Mouse (Mus musculus) hindbrain, embryonic 15.5 days (tissue): ENCODE results near the gene Adamts2. TPM values are rescaled to one million over a fixed set of nuclear protein-coding genes. Genes with fewer than 3 reads are reported as not detected.

Experiments
- ATAC-seq: fragments of 200-750 bp; cut with Nextera tagmentation; 2 replicates; pipeline ENCODE4 v1.8.0; 2017; ENCODE audit warnings: low read depth, moderate number of reproducible peaks, moderate TSS enrichment; ENCODE audit not compliant: low FRiP score
- H3K27ac ChIP-seq: fragments of 300-500 bp; sonication (generic); replicated peaks from 2 replicates; pipeline ENCODE4 v1.5.1; 2015; ENCODE audit warnings: mild to moderate bottlenecking, inconsistent platforms
- H3K27me3 ChIP-seq: fragments of 300-500 bp; sonication (generic); 2 replicates; pipeline ENCODE4 v1.6.1; 2015; ENCODE audit warnings: control low read depth, inconsistent platforms
- H3K36me3 ChIP-seq: fragments of 300-500 bp; sonication (generic); 2 replicates; pipeline ENCODE4 v1.6.1; 2015; ENCODE audit warnings: control low read depth, inconsistent platforms
- H3K4me1 ChIP-seq: fragments of 300-500 bp; sonication (generic); replicated peaks from 2 replicates; pipeline ENCODE4 v1.6.1; 2015; ENCODE audit warnings: control low read depth, inconsistent platforms
- H3K4me2 ChIP-seq: fragments of 300-500 bp; sonication (generic); 2 replicates; pipeline ENCODE4 v1.6.1; 2015; ENCODE audit warnings: moderate library complexity, mild to moderate bottlenecking, inconsistent platforms
- H3K4me3 ChIP-seq: fragments of 300-500 bp; sonication (generic); 2 replicates; pipeline ENCODE4 v1.5.1; 2015; ENCODE audit warnings: mild to moderate bottlenecking, inconsistent platforms
- H3K9ac ChIP-seq: fragments of 300-500 bp; sonication (generic); 2 replicates; pipeline ENCODE4 v1.6.1; 2015; ENCODE audit warnings: inconsistent platforms
- H3K9me3 ChIP-seq: fragments of 300-500 bp; sonication (generic); 2 replicates; pipeline ENCODE4 v1.6.1; 2016; ENCODE audit warnings: control low read depth, inconsistent platforms
- WGBS: fragments of 180-500 bp; shearing (Covaris S2); methylation state at CpG from one replicate; pipeline ENCODE4 v1.1.7; 2015; 5-methylcytosine and 5-hydroxymethylcytosine counted together
- polyA plus RNA-seq: library from polyadenylated mRNA; unstranded; fragments of >200 nt; fragmentation: Nextera tagmentation; extraction: Ambion mirVana; gene quantifications from 2 replicates; pipeline ENCODE4 v1.2.1, GENCODE M21; 2015

The Adamts2 gene
- polyA plus RNA-seq, 1 experiment from 2014 or later, result 5.9 TPM

DNA sequence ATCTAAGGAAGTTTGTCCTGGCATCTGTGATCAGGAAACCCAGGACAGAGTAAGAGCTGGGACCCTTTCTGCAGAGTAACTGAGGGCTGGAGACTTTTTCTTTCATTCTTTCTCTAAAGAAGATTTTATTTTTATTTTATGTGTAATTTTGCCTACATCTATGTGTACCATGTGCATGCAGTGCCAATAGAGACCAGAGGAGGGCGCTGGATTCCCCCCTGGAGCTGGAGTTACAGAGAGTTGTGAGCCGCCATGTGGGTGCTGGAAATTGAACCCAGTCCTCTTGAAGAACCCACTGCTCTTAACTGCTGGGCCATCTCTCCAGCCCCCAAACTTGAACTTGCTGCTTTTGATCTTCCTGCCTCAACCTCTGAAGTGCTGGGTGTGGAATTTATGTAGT, 2.7 kb upstream of the Adamts2 start:
- H3K9me3 ChIP-seq, result no peaks in the 10 kb centered on the region
- H3K4me1 ChIP-seq, result peaks cover 28% of the 10 kb centered on the region
- H3K36me3 ChIP-seq, result no peaks in the 10 kb centered on the region
- H3K9ac ChIP-seq, result no peak overlapping the region
- WGBS, result 63% methylated on average over 2 of the region's 2 CpGs
- ATAC-seq, result no peak
- H3K27me3 ChIP-seq, result peaks cover 14% of the 10 kb centered on the region
- H3K4me2 ChIP-seq, result no peak overlapping the region
- H3K4me3 ChIP-seq, result no peak overlapping the region
- no peak overlapping the region for H3K27ac ChIP-seq

DNA sequence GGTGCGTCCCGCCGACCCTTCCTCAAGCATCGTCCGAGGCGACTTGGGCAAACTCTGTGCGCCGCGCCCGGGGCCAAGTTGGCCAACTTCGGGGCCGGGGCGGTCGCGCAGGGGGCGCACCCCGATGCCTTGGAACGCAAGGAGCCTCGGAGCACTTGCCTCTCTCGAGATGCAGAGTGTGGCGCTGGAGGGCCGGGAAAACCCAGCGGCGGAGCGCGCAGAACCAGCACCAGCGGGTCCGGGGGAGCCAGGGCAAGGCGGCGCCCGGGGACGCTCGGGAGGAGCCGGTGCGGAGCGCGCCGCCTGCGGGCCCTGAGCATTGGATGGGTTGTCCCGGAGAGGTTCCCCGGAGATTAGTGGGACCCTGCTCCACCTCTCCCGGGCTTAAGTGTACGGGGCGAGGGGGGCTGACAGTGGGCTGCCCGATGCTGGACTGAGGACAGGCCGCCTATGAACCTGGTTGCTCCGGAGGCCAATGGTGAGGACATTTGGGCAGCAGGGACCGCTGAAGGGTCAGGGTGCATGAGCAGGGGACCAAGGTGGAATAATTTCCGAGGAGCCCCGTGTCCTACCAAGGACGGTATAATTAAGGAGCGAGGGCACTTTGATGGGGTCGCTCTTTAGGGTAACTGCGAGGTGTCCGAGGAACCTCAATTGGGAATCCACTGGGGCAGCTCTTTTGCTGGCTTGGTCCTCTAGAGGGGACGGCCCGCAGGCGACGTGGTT, 635 bp downstream of the Adamts2 start:
- WGBS, result under 1% methylated on average over 59 of the region's 59 CpGs
- peak; percentile 53 for ATAC-seq
- H3K27me3 ChIP-seq, result peaks cover 33% of the 10 kb centered on the region

DNA sequence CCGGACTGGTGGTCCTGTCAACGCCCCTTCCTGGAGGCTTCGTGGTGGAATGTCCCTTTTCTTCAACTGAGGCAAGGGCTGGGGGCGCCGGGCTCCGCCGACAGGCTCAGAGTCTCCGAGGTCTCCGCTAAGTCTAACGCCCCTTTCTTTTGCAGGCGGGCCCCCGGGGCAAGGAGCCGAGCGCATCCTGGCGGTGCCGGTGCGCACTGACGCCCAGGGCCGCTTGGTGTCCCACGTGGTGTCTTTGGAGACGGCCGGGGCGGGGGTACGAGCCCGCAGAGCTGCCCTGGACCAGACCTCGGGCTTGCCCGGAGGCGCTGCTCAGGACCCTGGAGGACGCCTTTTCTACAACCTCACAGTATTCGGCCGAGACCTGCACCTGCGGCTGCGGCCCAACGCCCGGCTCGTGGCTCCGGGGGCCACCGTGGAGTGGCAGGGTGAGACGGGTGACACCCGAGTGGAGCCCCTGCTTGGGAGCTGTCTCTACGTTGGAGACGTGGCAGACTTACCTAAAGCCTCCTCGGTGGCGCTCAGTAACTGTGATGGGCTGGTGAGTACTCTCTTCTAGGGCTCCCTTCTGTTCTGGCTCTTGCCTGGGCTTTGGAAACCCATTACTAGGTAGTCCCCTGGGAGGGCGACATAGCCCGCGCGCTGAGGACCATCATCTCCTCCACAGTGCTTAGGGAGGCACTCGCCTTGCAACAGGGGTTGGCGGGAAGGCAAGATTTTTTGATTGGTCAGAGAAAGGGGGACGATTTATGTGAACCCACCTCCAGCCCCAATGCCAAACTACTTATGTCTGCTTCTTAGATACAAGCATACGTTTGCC, 1.4 kb downstream of the Adamts2 start:
- peaks cover 33% of the 10 kb centered on the region for H3K27me3 ChIP-seq
- no peaks in the 10 kb centered on the region for H3K9me3 ChIP-seq
- 2% methylated on average over 51 of the region's 52 CpGs for WGBS
- peak overlapping the region; percentile 52 for H3K9ac ChIP-seq
- peaks cover 32% of the 10 kb centered on the region for H3K4me1 ChIP-seq
- peak; percentile 40 for ATAC-seq
- H3K4me2 ChIP-seq, result peak overlapping the region; percentile 100
- no peaks in the 10 kb centered on the region for H3K36me3 ChIP-seq
- peak overlapping the region; percentile 75 for H3K4me3 ChIP-seq
- no peak overlapping the region for H3K27ac ChIP-seq

More for the DNA sequence above, 635 bp downstream of the Adamts2 start:
- peak overlapping the region; percentile 75 for H3K4me3 ChIP-seq
- H3K9ac ChIP-seq, result peak overlapping the region; percentile 52
- peak overlapping the region; percentile 100 for H3K4me2 ChIP-seq
- peaks cover 32% of the 10 kb centered on the region for H3K4me1 ChIP-seq
- H3K27ac ChIP-seq, result 0 out of 2 replicates have a peak overlapping the region, but pooled peaks have one; percentile 37
- H3K9me3 ChIP-seq, result no peaks in the 10 kb centered on the region
- H3K36me3 ChIP-seq, result no peaks in the 10 kb centered on the region

DNA sequence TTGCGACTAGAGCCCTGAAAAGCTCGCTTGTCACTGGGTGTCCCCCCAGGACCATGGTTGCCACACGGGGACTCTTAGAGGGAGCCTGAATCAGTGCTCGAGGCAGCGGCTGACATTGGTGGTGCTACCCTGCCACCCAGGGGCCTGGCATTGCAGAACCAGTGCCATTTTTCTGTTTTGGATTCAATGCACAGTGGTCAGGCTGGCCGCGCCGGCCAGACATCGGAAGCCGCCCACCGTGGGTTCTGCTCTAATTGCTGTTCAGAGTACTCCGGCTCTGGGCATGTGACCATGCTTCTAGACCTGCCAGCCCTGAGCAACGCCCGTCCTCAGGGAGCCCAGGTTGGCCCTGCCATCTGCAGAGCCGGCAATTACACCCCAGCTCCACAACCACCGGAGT, 2.5 kb downstream of the Adamts2 start:
- Histone ChIP-seq H3K9ac (no peak overlapping the region), H3K27ac (no peak overlapping the region), H3K9me3 (no peaks in the 10 kb centered on the region), H3K27me3 (peaks cover 33% of the 10 kb centered on the region), H3K36me3 (no peaks in the 10 kb centered on the region), H3K4me1 (peaks cover 32% of the 10 kb centered on the region), H3K4me3 (no peak overlapping the region; the same call in 1 of the 2 replicates), H3K4me2 (peak overlapping the region; percentile 100)
- no peak for ATAC-seq
- WGBS, result 67% methylated on average over 16 of the region's 16 CpGs

DNA sequence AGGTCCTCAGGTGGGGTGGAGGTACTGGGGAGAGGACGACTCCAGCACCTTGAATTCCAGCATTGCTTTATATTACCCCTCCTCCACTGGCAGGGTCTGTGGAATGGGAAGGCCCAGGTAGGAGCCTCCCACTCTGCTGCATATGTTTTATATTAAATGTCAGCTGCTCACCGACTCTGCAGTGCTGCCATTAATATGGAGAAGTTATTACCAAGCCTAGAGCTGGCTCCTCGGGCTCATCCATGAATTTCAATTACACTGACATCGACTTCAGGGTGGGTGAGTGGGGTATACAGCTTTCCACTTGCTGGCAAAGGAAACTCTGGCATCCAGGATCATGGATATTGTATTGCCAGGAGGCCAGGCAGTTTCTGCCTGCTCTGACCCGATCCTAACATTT, 9.3 kb downstream of the Adamts2 start:
- H3K4me3 ChIP-seq, result no peak overlapping the region
- H3K27ac ChIP-seq, result no peak overlapping the region
- ATAC-seq, result peak; percentile 54; the same call in 1 of the 2 replicates
- H3K9me3 ChIP-seq, result no peaks in the 10 kb centered on the region
- no peaks in the 10 kb centered on the region for H3K27me3 ChIP-seq
- H3K4me2 ChIP-seq, result no peak overlapping the region
- no peaks in the 10 kb centered on the region; the same call in 1 of the 2 replicates for H3K4me1 ChIP-seq
- no peaks in the 10 kb centered on the region for H3K36me3 ChIP-seq
- no peak overlapping the region for H3K9ac ChIP-seq
- 47% methylated on average over 5 of the region's 5 CpGs for WGBS

DNA sequence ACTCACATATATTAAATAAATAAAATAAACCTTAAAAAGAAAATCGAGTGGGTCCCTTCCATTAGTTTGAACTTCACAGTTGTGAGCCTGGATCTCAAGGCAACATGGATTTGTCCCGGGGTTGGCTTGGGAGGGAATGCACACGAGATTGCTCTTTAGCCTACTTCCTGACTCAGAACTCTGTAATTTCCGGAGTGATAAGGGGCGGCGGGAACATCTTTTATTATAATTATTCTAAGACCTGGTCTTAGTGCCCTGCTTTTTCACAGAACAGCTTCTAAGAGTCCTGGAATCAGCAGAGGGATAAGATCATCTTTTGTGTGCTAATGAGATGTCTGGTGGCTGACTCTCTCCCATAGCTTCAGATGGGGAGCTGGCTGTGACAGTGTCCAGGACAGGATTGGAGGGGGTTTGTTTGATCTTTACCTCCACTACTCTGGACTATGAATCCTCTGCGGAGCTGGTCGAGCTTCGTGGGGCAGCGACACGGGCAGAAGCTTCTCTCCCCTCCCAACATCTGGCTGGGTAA, 15.2 kb downstream of the Adamts2 start:
- Histone ChIP-seq H3K9ac (no peak overlapping the region), H3K36me3 (no peaks in the 10 kb centered on the region), H3K27me3 (no peaks in the 10 kb centered on the region), H3K4me1 (no peaks in the 10 kb centered on the region), H3K9me3 (no peaks in the 10 kb centered on the region), H3K4me2 (no peak overlapping the region), H3K27ac (no peak overlapping the region), H3K4me3 (no peak overlapping the region)
- 91% methylated on average over 11 of the region's 11 CpGs for WGBS
- ATAC-seq, result no peak

DNA sequence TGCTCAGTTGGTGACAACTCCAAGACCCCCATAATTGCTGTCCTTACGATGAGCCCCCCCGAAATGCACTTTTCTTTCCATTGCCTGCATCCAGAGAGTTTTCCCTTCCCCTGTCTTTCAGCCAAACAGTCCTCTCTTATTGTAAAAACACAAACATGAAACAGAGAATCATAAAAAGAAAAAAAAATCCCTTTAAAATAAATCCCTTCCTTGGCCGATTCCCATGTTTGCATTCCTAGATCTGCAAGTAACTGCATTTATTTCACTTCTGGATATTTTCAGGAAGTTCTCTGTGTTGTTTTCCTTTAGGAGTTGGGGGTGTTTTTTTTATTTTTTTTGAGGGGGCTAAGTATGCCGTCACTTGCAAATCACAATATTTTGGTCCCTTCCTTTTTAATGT, 19.0 kb downstream of the Adamts2 start:
- ATAC-seq, result no peak
- WGBS, result 88% methylated on average over 4 of the region's 4 CpGs
- H3K36me3 ChIP-seq, result no peaks in the 10 kb centered on the region

DNA sequence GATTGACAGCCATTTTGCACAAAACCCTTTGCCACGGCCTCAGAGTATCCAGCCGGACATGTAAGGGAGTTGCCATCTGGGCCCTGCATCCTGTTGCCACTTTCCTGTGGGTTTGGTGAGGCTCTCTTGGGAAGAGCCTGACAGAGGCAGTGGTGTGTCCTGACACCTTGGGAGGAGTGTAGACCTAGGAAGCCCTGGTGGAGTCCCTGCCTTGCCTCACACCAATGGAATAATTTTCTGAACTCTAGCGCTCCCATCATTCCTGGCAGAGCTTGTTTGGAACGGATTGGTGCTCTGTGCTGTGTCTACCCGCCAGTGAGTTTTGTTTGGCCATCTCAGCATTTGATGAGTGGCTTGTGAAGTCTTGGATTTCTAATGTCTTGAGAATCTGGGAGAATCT, 19.5 kb downstream of the Adamts2 start:
- no peak for ATAC-seq
- Histone ChIP-seq H3K27me3 (no peaks in the 10 kb centered on the region), H3K36me3 (no peaks in the 10 kb centered on the region), H3K4me2 (no peak overlapping the region), H3K27ac (no peak overlapping the region), H3K4me3 (no peak overlapping the region), H3K4me1 (peaks cover 16% of the 10 kb centered on the region), H3K9ac (no peak overlapping the region), H3K9me3 (no peaks in the 10 kb centered on the region)
- 83% methylated on average over 5 of the region's 5 CpGs for WGBS

More for the DNA sequence above, 19.0 kb downstream of the Adamts2 start:
- Histone ChIP-seq H3K4me3 (no peak overlapping the region), H3K9me3 (no peaks in the 10 kb centered on the region), H3K4me1 (peaks cover 16% of the 10 kb centered on the region), H3K27ac (no peak overlapping the region), H3K4me2 (no peak overlapping the region), H3K27me3 (no peaks in the 10 kb centered on the region), H3K9ac (no peak overlapping the region)

DNA sequence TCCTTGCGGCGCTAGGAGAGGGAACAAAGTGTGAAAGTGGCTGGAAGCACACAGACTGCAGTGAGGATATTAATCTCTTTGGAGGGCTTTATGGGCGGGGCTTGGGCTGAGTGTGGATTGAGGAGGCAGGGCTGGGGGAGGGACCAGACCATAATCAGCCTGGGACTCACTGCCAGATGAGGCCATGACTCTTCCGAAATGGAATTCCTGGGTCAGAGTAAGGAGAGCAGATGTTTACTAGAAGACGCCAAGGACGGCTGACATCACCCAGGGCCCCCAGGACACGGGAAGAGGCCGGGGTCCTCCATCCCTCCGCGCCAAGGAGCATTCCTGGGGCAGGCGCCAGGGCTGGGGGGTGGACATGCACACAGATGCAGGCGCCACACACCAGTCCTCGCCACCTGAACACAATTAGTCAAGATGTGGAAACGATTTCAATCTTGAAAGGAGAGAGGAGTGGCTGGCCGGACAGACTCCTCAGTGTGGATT, 20.4 kb downstream of the Adamts2 start:
- Histone ChIP-seq H3K9me3 (no peaks in the 10 kb centered on the region), H3K27ac (no peak overlapping the region), H3K36me3 (no peaks in the 10 kb centered on the region), H3K9ac (no peak overlapping the region), H3K4me1 (peaks cover 16% of the 10 kb centered on the region), H3K4me3 (no peak overlapping the region), H3K4me2 (no peak overlapping the region), H3K27me3 (no peaks in the 10 kb centered on the region)
- no peak for ATAC-seq
- WGBS, result 55% methylated on average over 15 of the region's 15 CpGs

DNA sequence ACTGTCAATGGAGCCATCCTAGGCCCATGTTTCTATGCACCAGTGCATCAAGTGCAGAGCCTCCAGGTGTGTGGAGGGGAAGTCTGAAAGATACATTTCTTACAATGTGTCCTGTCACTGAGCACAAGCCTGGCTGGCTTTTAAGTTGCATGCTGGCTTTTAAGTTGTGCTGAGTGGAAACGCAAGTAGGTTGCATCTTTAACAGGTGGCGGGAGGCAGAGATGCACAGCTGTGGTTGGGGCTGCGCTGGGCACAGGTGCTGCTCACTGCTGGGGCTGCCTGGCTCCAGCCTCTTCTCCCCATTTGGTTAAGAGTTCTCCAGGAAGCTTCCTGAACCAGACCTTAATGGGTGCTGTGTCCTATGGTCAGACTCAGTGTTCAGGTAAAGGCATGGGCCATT, 21.9 kb downstream of the Adamts2 start:
- Histone ChIP-seq H3K9me3 (no peaks in the 10 kb centered on the region), H3K27ac (no peak overlapping the region)
- WGBS, result 86% methylated on average over 3 of the region's 3 CpGs

DNA sequence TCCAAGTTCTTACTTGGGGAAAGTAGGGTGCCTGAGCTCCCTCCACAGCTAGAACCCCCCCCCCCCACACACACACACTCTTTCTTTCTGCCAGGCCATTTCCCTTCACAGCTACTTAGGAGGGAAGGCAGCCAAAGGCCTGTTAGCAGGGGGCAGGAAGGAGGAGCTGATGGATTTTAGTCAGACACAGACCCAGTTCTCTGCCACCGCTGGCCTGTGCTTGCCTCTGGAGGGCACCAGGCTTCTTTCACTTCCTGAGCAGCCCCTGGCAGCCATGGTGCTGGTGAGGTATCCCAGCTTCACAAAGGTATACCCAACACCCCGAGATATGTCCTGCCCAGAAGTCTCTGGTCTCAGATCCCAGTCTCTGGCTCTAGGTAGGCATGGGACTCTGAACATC, 22.4 kb downstream of the Adamts2 start:
- ATAC-seq, result peak; percentile 16; the same call in 1 of the 2 replicates
- Histone ChIP-seq H3K4me3 (no peak overlapping the region), H3K4me2 (no peak overlapping the region), H3K9ac (no peak overlapping the region), H3K27me3 (no peaks in the 10 kb centered on the region), H3K27ac (0 out of 2 replicates have a peak overlapping the region, but pooled peaks have one; percentile 24), H3K9me3 (no peaks in the 10 kb centered on the region), H3K4me1 (peaks cover 24% of the 10 kb centered on the region), H3K36me3 (no peaks in the 10 kb centered on the region)
- WGBS, result 51% methylated on average over 2 of the region's 2 CpGs

More for the DNA sequence above, 21.9 kb downstream of the Adamts2 start:
- H3K4me1 ChIP-seq, result peaks cover 20% of the 10 kb centered on the region
- ATAC-seq, result no peak
- no peaks in the 10 kb centered on the region for H3K36me3 ChIP-seq
- H3K9ac ChIP-seq, result no peak overlapping the region
- H3K27me3 ChIP-seq, result no peaks in the 10 kb centered on the region
- H3K4me3 ChIP-seq, result no peak overlapping the region
- H3K4me2 ChIP-seq, result no peak overlapping the region

DNA sequence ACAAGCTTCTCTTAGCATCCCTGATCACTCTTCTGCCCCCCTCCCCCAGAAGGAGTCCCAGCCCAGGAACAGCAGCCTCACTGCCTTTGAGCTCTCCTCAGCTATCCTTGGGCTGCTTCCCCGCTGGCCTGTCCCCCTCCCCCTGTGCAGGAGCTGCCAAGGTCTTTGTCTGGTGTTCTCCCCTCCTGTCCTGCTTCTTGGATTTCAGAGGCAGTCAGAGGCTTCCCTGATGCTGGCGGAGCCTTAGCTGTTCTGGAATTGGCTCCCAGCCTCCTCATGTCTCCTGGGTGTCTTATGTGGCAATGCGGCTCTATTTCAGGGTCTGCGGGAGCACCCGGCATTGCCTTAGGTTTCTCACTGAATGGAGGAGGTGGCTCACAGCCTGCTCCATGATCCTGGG, 22.8 kb downstream of the Adamts2 start:
- no peak overlapping the region for H3K4me2 ChIP-seq
- H3K27ac ChIP-seq, result 0 out of 2 replicates have a peak overlapping the region, but pooled peaks have one; percentile 24
- peak; percentile 52; the same call in 1 of the 2 replicates for ATAC-seq
- no peak overlapping the region for H3K4me3 ChIP-seq
- no peaks in the 10 kb centered on the region for H3K36me3 ChIP-seq
- no peak overlapping the region for H3K9ac ChIP-seq
- H3K27me3 ChIP-seq, result no peaks in the 10 kb centered on the region
- H3K9me3 ChIP-seq, result no peaks in the 10 kb centered on the region
- 42% methylated on average over 5 of the region's 5 CpGs for WGBS
- peaks cover 29% of the 10 kb centered on the region for H3K4me1 ChIP-seq
